Mouse (Mus musculus): Measurements from ENCODE around the gene Gm15127.
"Not testable (repeated sequence)": the region's sequence is repeated elsewhere in the genome, so short reads cannot be mapped to it uniquely, and the experiment has no call there.

Gm15127 gene

GRCm38 (mm10) chrX:148663298-148663697, at the start of gene Gm15127:
Gene Gm15127 (plus strand): TSS chrX:148663598.
- DNase-seq: not testable (repeated sequence)

GRCm38 (mm10) chrX:148615053-148615452, 48.3 kb upstream of the Gm15127 start, which contains the start of gene Gm8334:
Gene Gm8334 (minus strand): TSS chrX:148615153.
- DNase-seq: not testable (repeated sequence)

GRCm38 (mm10) chrX:148676290-148676689, 12.9 kb downstream of the Gm15127 start:
- DNase-seq: not testable (repeated sequence)

All from thymus, postnatal 14 days (tissue).